Comparison of ENCODE assay signal across 11 mouse cellular contexts in the genomic region with DNA sequence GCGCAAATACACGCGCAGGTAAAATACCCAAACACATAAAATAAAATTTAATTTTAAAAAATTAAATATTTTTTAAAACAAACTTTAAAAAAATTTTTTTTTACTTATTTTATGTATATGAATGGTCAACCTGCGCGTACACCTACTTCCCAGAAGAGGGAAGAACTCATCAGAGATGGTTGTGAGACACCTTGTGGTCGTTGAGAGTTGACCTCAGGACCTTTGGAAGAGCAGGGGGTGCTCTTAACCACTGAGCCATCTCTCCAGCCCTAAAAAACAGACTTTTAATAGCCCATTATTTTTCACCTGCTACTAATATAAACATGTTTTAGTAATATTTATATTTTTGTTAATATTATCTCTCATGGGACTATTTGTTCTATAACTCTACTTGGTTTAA. TPM values are rescaled to one million over a fixed set of nuclear protein-coding genes. Genes with fewer than 3 reads are reported as not detected.
A peak's percentile ranks its signal among the peaks of the same experiment; 100 is the strongest.
DNase-seq lines count a peak whose midpoint lies in the region; ATAC-seq lines count a peak whose summit lies in the region.
"Had no signal": no experiment of that assay in that cellular context is flagged by ENCODE, and none has a peak within 500 bp of the region (broad histone marks: within the 10 kb centered on the region; RNA-seq: fewer than 3 reads in every experiment).

No protein-coding gene starts in this region.

- no peaks in the 10 kb centered on the region for H3K9me3 ChIP-seq in hindbrain, embryonic 12.5 days (replicated peaks)
- no peaks in the 10 kb centered on the region for H3K9me3 ChIP-seq in hindbrain, embryonic 11.5 days (ENCODE audit: control insufficient read depth, low read length)
- no peaks in the 10 kb centered on the region for H3K9me3 ChIP-seq in midbrain, embryonic 13.5 days

- H3K9ac ChIP-seq in hindbrain, embryonic 12.5 days: no peak overlapping the region
- no peak overlapping the region for H3K9ac ChIP-seq in hindbrain, embryonic 11.5 days (ENCODE audit: low read depth, low read length)
- H3K9ac ChIP-seq in midbrain, embryonic 13.5 days (replicated peaks): no peak overlapping the region

- H3K4me1 ChIP-seq in hindbrain, embryonic 12.5 days: peaks cover 24% of the 10 kb centered on the region
- peaks cover 3% of the 10 kb centered on the region for H3K4me1 ChIP-seq in hindbrain, embryonic 11.5 days (replicated peaks; ENCODE audit: control insufficient read depth, insufficient read depth, low read length)
- H3K4me1 ChIP-seq in midbrain, embryonic 13.5 days (replicated peaks): peaks cover 33% of the 10 kb centered on the region

- no peaks in the 10 kb centered on the region for H3K36me3 ChIP-seq in hindbrain, embryonic 12.5 days
- H3K36me3 ChIP-seq in hindbrain, embryonic 11.5 days (ENCODE audit: control insufficient read depth, insufficient read depth, low read length): no peaks in the 10 kb centered on the region
- no peaks in the 10 kb centered on the region for H3K36me3 ChIP-seq in midbrain, embryonic 13.5 days

- H3K27me3 ChIP-seq in hindbrain, embryonic 12.5 days: peaks cover 38% of the 10 kb centered on the region
- H3K27me3 ChIP-seq in hindbrain, embryonic 11.5 days (ENCODE audit: control insufficient read depth, insufficient read depth, low read length): peaks cover 19% of the 10 kb centered on the region
- H3K27me3 ChIP-seq in midbrain, embryonic 13.5 days: peaks cover 24% of the 10 kb centered on the region

- no peak overlapping the region for H3K27ac ChIP-seq in hindbrain, embryonic 12.5 days
- no peak overlapping the region for H3K27ac ChIP-seq in hindbrain, embryonic 11.5 days (ENCODE audit: low read depth, low read length)
- no peak overlapping the region for H3K27ac ChIP-seq in midbrain, embryonic 13.5 days

- H3K4me3 ChIP-seq in hindbrain, embryonic 12.5 days: no peak overlapping the region
- H3K4me3 ChIP-seq in hindbrain, embryonic 11.5 days (ENCODE audit: low read depth, low read length): no peak overlapping the region
- H3K4me3 ChIP-seq in midbrain, embryonic 13.5 days (replicated peaks): peak overlapping the region; percentile 29

- DNase-seq in hindbrain, embryonic 11.5 days (ENCODE audit: low spot score): no peak
- DNase-seq in A20 (ENCODE audit: low read depth, low spot score): peak; percentile 52
- DNase-seq in R1 (ENCODE audit: low read depth, low spot score): peak; percentile 79
- DNase-seq in adrenal gland, postnatal 14 days: no peak
- DNase-seq in right cerebral cortex, postnatal 10 days (ENCODE audit: low spot score in 2 of 2): no peak
- DNase-seq: kidney, adult 9 months had no signal

- WGBS in hindbrain, embryonic 12.5 days: 19% methylated on average over 6 of the region's 6 CpGs
- WGBS in hindbrain, embryonic 11.5 days: 24% methylated on average over 6 of the region's 6 CpGs
- WGBS in midbrain, embryonic 13.5 days: 25% methylated on average over 6 of the region's 6 CpGs

- no peak for ATAC-seq in hindbrain, embryonic 12.5 days (ENCODE audit: low FRiP score)
- ATAC-seq in hindbrain, embryonic 11.5 days (ENCODE audit: low FRiP score): no peak
- no peak for ATAC-seq in midbrain, embryonic 13.5 days

- peak overlapping the region; percentile 34; the same call in 1 of the 2 replicates for H3K4me2 ChIP-seq in hindbrain, embryonic 12.5 days (replicated peaks)
- H3K4me2 ChIP-seq in hindbrain, embryonic 11.5 days (replicated peaks; ENCODE audit: low read depth, low read length): no peak overlapping the region
- peak overlapping the region; percentile 46 for H3K4me2 ChIP-seq in midbrain, embryonic 13.5 days (replicated peaks)

RNA-seq across cellular contexts. Expression of a gene that starts 1.1 kb away (rescaled TPM):
- polyA plus RNA-seq in hindbrain, embryonic 12.5 days (2016; fragmentation: Nextera tagmentation; extraction: Ambion mirVana): 23.1 and 24.7 TPM in 2 replicates
- polyA plus RNA-seq in hindbrain, embryonic 11.5 days (2014; fragmentation: Nextera tagmentation; extraction: Ambion mirVana): 21.3 and 23.1 TPM in 2 replicates
- polyA plus RNA-seq in midbrain, embryonic 13.5 days (2015; fragmentation: Nextera tagmentation; extraction: Ambion mirVana): 26.1 and 28.7 TPM in 2 replicates
- total RNA-seq in adrenal gland, postnatal 14 days (2021): 18.1 and 23.5 TPM in 2 replicates

RNA-seq across cellular contexts. Expression of a gene that starts 17.3 kb away (rescaled TPM):
- not detected in 2 replicates for polyA plus RNA-seq in hindbrain, embryonic 12.5 days (2016; fragmentation: Nextera tagmentation; extraction: Ambion mirVana)
- 0.56 and 1.1 TPM in 2 replicates for polyA plus RNA-seq in hindbrain, embryonic 11.5 days (2014; fragmentation: Nextera tagmentation; extraction: Ambion mirVana)
- not detected in 2 replicates for polyA plus RNA-seq in midbrain, embryonic 13.5 days (2015; fragmentation: Nextera tagmentation; extraction: Ambion mirVana)
- not detected in 2 replicates for total RNA-seq in adrenal gland, postnatal 14 days (2021)
- total RNA-seq: heart, adult 8-10 months; left cerebral cortex, postnatal 36 days; megakaryocyte-erythroid progenitor cell, adult 5-6 weeks had no signal

RNA-seq across cellular contexts. Expression of a gene that starts 23.1 kb away (rescaled TPM):
- polyA plus RNA-seq in hindbrain, embryonic 12.5 days (2016; fragmentation: Nextera tagmentation; extraction: Ambion mirVana): 34.0 and 39.2 TPM in 2 replicates
- 9.0 and 10.1 TPM in 2 replicates for polyA plus RNA-seq in hindbrain, embryonic 11.5 days (2014; fragmentation: Nextera tagmentation; extraction: Ambion mirVana)
- polyA plus RNA-seq in midbrain, embryonic 13.5 days (2015; fragmentation: Nextera tagmentation; extraction: Ambion mirVana): 16.2 and 18.3 TPM in 2 replicates
- total RNA-seq in adrenal gland, postnatal 14 days (2021): 48.9 and 54.8 TPM in 2 replicates

RNA-seq across cellular contexts. Expression of a gene that starts 54.0 kb away (rescaled TPM):
- polyA plus RNA-seq in hindbrain, embryonic 12.5 days (2016; fragmentation: Nextera tagmentation; extraction: Ambion mirVana): 128 and 131 TPM in 2 replicates
- 136 and 141 TPM in 2 replicates for polyA plus RNA-seq in hindbrain, embryonic 11.5 days (2014; fragmentation: Nextera tagmentation; extraction: Ambion mirVana)
- polyA plus RNA-seq in midbrain, embryonic 13.5 days (2015; fragmentation: Nextera tagmentation; extraction: Ambion mirVana): 112 and 133 TPM in 2 replicates
- 15.2 and 15.8 TPM in 2 replicates for total RNA-seq in adrenal gland, postnatal 14 days (2021)
- total RNA-seq: megakaryocyte-erythroid progenitor cell, adult 5-6 weeks had no signal

Comparison
In these comparisons a context has a peak if more than half of its experiments do, and no peak if none do; other contexts are left out.
1. DNase-seq: peak in A20 (single experiment) and R1 (single experiment); none in hindbrain, embryonic 11.5 days (single experiment), adrenal gland, postnatal 14 days (single experiment) and right cerebral cortex, postnatal 10 days (0 of 2).